Mouse (Mus musculus): ENCODE data around the gene Siva1.

DNA sequence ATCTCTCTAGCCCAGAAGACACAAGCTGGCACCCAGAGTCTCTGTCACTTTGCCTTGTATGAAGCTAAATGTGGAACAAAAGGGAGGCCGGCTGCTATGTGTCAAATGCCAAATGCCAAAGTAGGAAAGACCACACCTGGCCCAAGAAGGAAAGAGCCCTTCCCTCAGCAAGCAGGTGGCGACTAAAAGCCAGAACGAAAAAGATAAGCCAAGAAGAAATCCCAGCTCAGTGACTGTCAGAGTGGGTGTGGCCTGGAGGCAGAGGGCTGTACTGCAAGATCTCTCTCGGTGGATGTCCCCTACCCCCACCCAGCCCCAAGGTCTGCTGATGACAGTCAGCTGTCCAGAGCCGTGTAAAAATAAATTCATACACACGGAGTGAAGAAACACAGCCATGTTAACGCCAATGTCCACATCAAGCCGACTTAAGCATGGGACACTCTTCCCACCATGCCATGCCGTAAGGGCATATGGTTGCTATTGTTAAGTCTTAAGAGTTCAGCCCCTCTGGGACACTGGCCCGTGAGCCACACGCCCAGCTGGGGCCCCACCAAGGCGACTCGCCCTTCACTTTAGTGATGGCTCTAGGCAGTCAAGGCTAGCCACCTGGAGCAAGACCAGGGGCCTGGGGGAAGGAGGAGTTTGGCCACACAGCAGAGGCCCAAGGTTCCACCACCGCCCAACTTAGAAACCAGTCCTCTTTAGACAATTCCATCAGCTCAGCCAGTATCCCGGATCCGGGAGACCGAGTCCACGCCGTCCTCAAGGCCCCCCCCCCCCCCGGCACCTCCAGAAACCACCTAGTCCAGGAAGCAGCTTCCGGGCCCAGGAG, 28.5 kb downstream of the Siva1 start:
- TF ChIP-seq CTCF (conservative IDR thresholded peaks at IDR 0.05; ENCODE audit: low read length) (no peak), NANOG (IDR thresholded peaks at IDR 0.05; ENCODE audit: borderline replicate concordance, low read length) (no peak)

Data from E14TG2a.4 (cell line).